Mouse (Mus musculus): ENCODE data around the gene Msi2.

DNA sequence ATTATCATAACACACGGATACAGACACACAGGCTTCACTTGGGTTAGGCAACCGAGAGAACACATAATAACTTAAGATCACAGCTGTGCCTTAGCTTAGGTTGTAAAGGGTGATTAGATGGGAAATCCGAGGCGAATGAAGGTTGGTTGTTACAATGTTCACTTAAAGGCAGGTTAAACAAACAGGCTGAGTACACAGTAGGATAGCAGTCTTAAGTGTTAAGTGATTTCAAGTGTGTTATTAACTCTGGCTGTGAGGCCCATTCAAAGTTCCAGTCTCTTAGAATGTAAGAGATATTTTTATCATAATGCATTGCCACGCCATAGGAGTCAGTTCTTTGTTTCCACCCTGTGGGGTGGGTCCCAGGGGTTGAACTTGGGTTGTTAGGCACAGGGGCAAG lies 383.4 kb downstream of the Msi2 start:
- no peak for TF ChIP-seq CTCF (IDR thresholded peaks at IDR 0.05; ENCODE audit: low read depth, low read length)
- no peak for TF ChIP-seq GATA1 (IDR thresholded peaks at IDR 0.05; ENCODE audit: borderline replicate concordance, low read length)
- no peak for TF ChIP-seq TAL1 (conservative IDR thresholded peaks at IDR 0.05; ENCODE audit: low read depth, low read length)
- no peak for TF ChIP-seq POLR2AphosphoS5 (IDR thresholded peaks at IDR 0.05; ENCODE audit: insufficient replicate concordance, low read depth, low read length)
